Mouse (Mus musculus): ENCODE measurements around the gene Napb. TPM values are rescaled to one million over a fixed set of nuclear protein-coding genes. Genes with fewer than 3 reads are reported as not detected.

Gene Napb
- polyA plus RNA-seq, 2 experiments, result 0.14 to 0.36 TPM

- Histone ChIP-seq H3K36me3 (replicated peaks; ENCODE audit: control insufficient read depth, insufficient read depth, low read depth) (no peaks in the 10 kb centered on the region; the same call in 1 of the 2 replicates), H3K27ac (no peak overlapping the region), H3K4me3 (ENCODE audit: insufficient read depth in 1 of 2, low read depth in 2 of 2, low read length in 2 of 2) (no peak overlapping the region), H3K4me2 (ENCODE audit: low read depth) (no peak overlapping the region), H3K9me3 (ENCODE audit: control insufficient read depth, low read length) (no peaks in the 10 kb centered on the region), H3K4me1 (replicated peaks; ENCODE audit: control insufficient read depth in 2 of 2, insufficient read depth in 2 of 2, low read length in 1 of 2) (no peaks in the 10 kb centered on the region), H3K27me3 (ENCODE audit: control insufficient read depth, insufficient read depth, low read length) (no peaks in the 10 kb centered on the region), H3K9ac (replicated peaks) (no peak overlapping the region)
- TF ChIP-seq EP300 (IDR thresholded peaks at IDR 0.05; ENCODE audit: low read depth), result no peak
- TF ChIP-seq CTCF (IDR thresholded peaks at IDR 0.05; ENCODE audit: low read depth), result no peak
- no peak for ATAC-seq (ENCODE audit: insufficient read depth)
- WGBS (ENCODE audit: insufficient replicate concordance), result 58% methylated on average over 5 of the region's 5 CpGs
- DNase-seq (ENCODE audit: low read depth in 3 of 3, low spot score in 3 of 3), result no peak
These were observed 33.7 kb downstream of the Napb start for GRCm38 (mm10) chr2:148698571-148698970.

- H3K36me3 ChIP-seq (replicated peaks; ENCODE audit: control insufficient read depth, insufficient read depth, low read depth), result peaks cover 19% of the 10 kb centered on the region
- ATAC-seq (ENCODE audit: insufficient read depth), result no peak
These were observed 41.5 kb downstream of the Napb start for GRCm38 (mm10) chr2:148690781-148691180.

GRCm38 (mm10) chr2:148690291-148690690 lies 42.0 kb downstream of the Napb start:
- no peak overlapping the region for H3K9ac ChIP-seq (replicated peaks)
- H3K36me3 ChIP-seq (replicated peaks; ENCODE audit: control insufficient read depth, insufficient read depth, low read depth), result peaks cover 19% of the 10 kb centered on the region
- H3K9me3 ChIP-seq (ENCODE audit: control insufficient read depth, low read length), result no peaks in the 10 kb centered on the region
- ATAC-seq (ENCODE audit: insufficient read depth) (no peak), DNase-seq (ENCODE audit: low read depth in 3 of 3, low spot score in 3 of 3) (no peak)
- no peak for TF ChIP-seq CTCF (IDR thresholded peaks at IDR 0.05; ENCODE audit: low read depth)
- no peak for TF ChIP-seq EP300 (IDR thresholded peaks at IDR 0.05; ENCODE audit: low read depth)
- no peak overlapping the region for H3K27ac ChIP-seq
- H3K4me1 ChIP-seq (replicated peaks; ENCODE audit: control insufficient read depth in 2 of 2, insufficient read depth in 2 of 2, low read length in 1 of 2), result no peaks in the 10 kb centered on the region
- no peaks in the 10 kb centered on the region for H3K27me3 ChIP-seq (ENCODE audit: control insufficient read depth, insufficient read depth, low read length)
- H3K4me3 ChIP-seq (ENCODE audit: insufficient read depth in 1 of 2, low read depth in 2 of 2, low read length in 2 of 2), result no peak overlapping the region
- H3K4me2 ChIP-seq (ENCODE audit: low read depth), result no peak overlapping the region
- WGBS (ENCODE audit: insufficient replicate concordance), result 82% methylated on average over 3 of the region's 3 CpGs

More at GRCm38 (mm10) chr2:148690781-148691180, 41.5 kb downstream of the Napb start:
- Histone ChIP-seq H3K27me3 (ENCODE audit: control insufficient read depth, insufficient read depth, low read length) (no peaks in the 10 kb centered on the region), H3K9me3 (ENCODE audit: control insufficient read depth, low read length) (no peaks in the 10 kb centered on the region), H3K27ac (no peak overlapping the region), H3K9ac (replicated peaks) (no peak overlapping the region), H3K4me2 (ENCODE audit: low read depth) (no peak overlapping the region), H3K4me3 (ENCODE audit: insufficient read depth in 1 of 2, low read depth in 2 of 2, low read length in 2 of 2) (no peak overlapping the region), H3K4me1 (replicated peaks; ENCODE audit: control insufficient read depth in 2 of 2, insufficient read depth in 2 of 2, low read length in 1 of 2) (no peaks in the 10 kb centered on the region)
- DNase-seq (ENCODE audit: low read depth in 3 of 3, low spot score in 3 of 3), result no peak
- WGBS (ENCODE audit: insufficient replicate concordance), result 80% methylated on average over 5 of the region's 5 CpGs
- no peak for TF ChIP-seq EP300 (IDR thresholded peaks at IDR 0.05; ENCODE audit: low read depth)
- no peak for TF ChIP-seq CTCF (IDR thresholded peaks at IDR 0.05; ENCODE audit: low read depth)

GRCm38 (mm10) chr2:148689444-148690140 lies 42.7 kb downstream of the Napb start:
- 0 out of 4 replicates have a peak, but pooled peaks cover 0 to 3% of the 10 kb centered on the region in 2 experiments for H3K4me1 ChIP-seq (replicated peaks; ENCODE audit: control insufficient read depth in 2 of 2, insufficient read depth in 2 of 2, low read length in 1 of 2)
- DNase-seq (ENCODE audit: low read depth in 3 of 3, low spot score in 3 of 3), result no peak
- no peak for ATAC-seq (ENCODE audit: insufficient read depth)
- H3K4me2 ChIP-seq (ENCODE audit: low read depth), result no peak overlapping the region
- no peak overlapping the region for H3K9ac ChIP-seq (replicated peaks)
- peaks cover 19% of the 10 kb centered on the region for H3K36me3 ChIP-seq (replicated peaks; ENCODE audit: control insufficient read depth, insufficient read depth, low read depth)
- H3K27ac ChIP-seq, result no peak overlapping the region
- H3K27me3 ChIP-seq (ENCODE audit: control insufficient read depth, insufficient read depth, low read length), result no peaks in the 10 kb centered on the region
- TF ChIP-seq CTCF (IDR thresholded peaks at IDR 0.05; ENCODE audit: low read depth) (no peak), EP300 (IDR thresholded peaks at IDR 0.05; ENCODE audit: low read depth) (no peak)
- H3K9me3 ChIP-seq (ENCODE audit: control insufficient read depth, low read length), result no peaks in the 10 kb centered on the region
- 77% methylated on average over 6 of the region's 6 CpGs for WGBS (ENCODE audit: insufficient replicate concordance)
- no peak overlapping the region for H3K4me3 ChIP-seq (ENCODE audit: insufficient read depth in 1 of 2, low read depth in 2 of 2, low read length in 2 of 2)

GRCm38 (mm10) chr2:148687971-148688370 lies 44.3 kb downstream of the Napb start:
- Histone ChIP-seq H3K4me1 (replicated peaks; ENCODE audit: control insufficient read depth in 2 of 2, insufficient read depth in 2 of 2, low read length in 1 of 2) (peaks cover 0 to 6% of the 10 kb centered on the region in 2 experiments; a peak in 3 of 4 replicates), H3K27ac (no peak overlapping the region), H3K36me3 (replicated peaks; ENCODE audit: control insufficient read depth, insufficient read depth, low read depth) (peaks cover 25% of the 10 kb centered on the region), H3K4me2 (ENCODE audit: low read depth) (no peak overlapping the region), H3K4me3 (ENCODE audit: insufficient read depth in 1 of 2, low read depth in 2 of 2, low read length in 2 of 2) (no peak overlapping the region), H3K9ac (replicated peaks) (no peak overlapping the region), H3K9me3 (ENCODE audit: control insufficient read depth, low read length) (no peaks in the 10 kb centered on the region), H3K27me3 (ENCODE audit: control insufficient read depth, insufficient read depth, low read length) (no peaks in the 10 kb centered on the region)
- WGBS (ENCODE audit: insufficient replicate concordance), result 79% methylated on average over 5 of the region's 5 CpGs
- DNase-seq (ENCODE audit: low read depth in 3 of 3, low spot score in 3 of 3) (no peak), ATAC-seq (ENCODE audit: insufficient read depth) (no peak)
- TF ChIP-seq CTCF (IDR thresholded peaks at IDR 0.05; ENCODE audit: low read depth) (no peak), EP300 (IDR thresholded peaks at IDR 0.05; ENCODE audit: low read depth) (no peak)

Measured in liver, embryonic 14.5 days (tissue).